Mouse (Mus musculus): ENCODE data around the gene Ins2.

The Ins2 gene

DNA sequence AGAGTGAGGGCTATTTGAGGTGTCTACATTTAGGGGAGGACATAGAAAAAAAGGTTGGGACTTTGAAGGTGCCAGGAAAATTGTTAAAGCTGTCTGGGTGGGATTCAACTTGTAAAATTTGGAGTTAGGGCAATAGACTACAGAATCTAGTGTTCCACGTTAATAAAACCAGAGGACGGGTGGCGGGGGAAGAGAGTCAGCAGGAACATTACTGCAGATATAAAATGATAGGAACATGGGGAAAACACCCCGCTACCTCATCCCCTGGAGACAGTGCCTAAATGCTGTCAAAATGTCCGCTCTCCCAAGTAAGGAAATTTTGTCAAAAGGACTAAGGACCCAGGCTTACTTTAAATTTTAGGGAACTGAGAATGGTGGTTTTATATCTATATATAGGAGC is 80.0 kb downstream of the Ins2 start:
- peak; percentile 41 for DNase-seq

DNA sequence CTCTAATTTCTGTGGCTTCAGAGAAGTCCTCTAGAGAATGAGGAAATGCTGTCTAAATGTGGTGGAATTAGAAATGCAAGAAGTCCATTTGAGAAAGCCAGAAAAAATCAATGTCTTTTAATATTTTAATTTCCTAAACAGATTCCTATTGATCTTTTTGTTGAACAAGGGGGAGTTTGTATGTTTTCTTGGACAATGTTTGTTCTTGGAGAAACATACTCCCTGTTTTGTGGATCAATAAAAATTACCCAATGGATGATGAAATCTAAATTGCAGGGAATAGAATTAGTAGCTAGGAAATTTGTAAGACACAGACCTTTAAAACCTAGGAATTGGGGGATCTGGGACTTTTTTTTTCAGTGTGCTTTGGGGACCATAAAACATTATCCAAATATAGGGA is 81.4 kb downstream of the Ins2 start:
- DNase-seq: peak; percentile 15

DNA sequence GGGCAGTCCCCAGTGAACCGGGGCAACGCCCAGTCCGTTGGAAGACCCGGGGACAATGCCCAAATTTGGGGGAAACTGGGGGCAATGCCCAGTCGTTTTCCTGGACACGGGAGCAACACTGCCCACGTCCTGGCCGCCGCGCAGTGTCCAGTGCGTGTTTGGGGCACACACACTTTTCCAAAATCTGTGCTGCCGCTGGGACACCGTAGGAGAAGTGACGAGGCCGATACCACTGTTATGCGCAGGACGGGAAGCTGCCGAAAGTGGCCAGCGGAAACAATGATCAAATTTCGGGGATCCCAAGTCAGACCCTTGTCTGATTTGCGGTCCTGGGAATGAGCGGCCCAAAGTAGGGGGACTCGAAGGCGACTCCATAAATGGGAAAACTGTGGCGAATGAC is 82.1 kb downstream of the Ins2 start:
- no peak for DNase-seq

DNA sequence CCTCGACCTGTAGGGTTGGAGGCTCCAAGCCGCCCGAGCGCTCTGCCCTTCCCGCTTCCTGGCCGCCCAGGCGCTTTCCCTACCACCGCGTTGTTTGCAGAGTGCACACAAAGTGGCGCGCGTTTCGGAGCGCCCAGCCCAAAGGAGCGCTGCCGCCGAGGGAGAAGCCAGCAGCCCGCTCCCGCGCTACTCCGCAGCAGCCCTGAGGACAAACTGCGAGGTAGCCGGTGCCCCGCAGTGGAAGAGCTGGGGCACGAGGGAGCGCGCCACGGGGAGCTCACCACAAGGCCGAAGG is 82.6 kb downstream of the Ins2 start:
- no peak for DNase-seq

DNA sequence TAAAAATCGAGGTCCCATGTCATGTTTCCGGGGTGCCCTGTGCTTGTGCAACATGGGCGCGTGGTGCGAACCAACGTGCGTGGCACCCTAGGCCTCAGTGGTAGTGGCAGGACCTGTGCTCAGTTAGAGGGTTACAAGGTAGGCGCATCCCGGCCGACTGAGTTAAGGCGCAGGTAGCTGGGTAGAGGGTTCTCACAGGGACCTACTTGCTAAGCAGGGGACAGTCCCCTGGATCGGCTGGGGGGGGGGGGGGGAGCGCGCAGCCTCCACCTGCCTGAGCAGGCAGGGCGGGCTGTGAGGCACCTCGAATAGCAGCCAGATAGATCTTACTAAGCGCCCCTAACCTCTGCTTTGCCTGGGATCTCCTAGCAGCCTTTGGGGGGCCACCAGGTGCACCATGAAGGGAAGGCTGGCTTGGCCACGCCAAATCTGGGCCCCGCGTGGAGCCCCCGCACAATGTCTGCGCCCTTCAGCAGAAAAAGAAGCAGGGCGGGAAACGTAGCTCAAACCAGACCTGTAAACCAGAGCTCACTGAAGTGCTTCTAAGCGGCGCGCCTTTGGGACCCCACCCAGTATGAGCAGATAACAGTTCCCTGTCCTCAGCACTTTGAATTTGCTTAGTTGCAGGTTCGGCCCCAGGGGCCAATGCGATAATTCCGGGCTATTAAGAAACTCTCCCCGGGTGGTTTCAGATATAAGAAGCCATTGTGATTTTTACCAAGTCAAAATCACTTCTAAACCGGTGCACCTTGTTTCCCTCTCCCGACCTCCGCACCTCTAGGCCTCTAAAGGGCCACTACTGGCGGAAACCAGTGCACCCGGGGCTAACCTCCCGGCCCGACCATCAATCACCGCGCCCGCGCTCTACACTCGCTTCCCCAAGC is 83.2 kb downstream of the Ins2 start:
- no peak for DNase-seq

DNA sequence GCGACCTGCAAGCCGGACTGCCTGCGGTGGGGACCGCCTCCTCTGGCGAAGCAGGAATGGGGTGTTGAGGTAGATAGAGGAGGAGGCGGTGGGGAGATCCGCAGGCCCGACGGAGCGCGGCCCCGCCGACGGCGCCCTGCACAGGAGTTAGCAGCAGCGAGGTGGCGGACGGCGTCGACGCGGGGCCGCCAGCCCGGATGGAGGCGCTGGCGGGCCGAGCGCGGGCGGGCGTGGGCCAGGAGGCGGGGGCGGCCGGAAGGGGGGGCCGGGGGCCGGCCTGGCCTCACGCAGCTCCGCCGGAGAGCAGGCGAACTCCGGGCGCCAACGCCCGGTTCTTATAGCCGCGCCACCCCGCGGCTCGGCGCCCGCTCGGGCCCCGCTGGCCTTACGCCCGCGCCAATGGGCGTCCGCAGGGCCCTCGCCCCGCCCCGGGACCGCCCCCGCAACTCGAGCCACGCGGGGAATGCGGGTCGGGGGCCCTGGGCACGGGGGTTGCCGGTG is 84.0 kb downstream of the Ins2 start:
- DNase-seq: no peak

DNA sequence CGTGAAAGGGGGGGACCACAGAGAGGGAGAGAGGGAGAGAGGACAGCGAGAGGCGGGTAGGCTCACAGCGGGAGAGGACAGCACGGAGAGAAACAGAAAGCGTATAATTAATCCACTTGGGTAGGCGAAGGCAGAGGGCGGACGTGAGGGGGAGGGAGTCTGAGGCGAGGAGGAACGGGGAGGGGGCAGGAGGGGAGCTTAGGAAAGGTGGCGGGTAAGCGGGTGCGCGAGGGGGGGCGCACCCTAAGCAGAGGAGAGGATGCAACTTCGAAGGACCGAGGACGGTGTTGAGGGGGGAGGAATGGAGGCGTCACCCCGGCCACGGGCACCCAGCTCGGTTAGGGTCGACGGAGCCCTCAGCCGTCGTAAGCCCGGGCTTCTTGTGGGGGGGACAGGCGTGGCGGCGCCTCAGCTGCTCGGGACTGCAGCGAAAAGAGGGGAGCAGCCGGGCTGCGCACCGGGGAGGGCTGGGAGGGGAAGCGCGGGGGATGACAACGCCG is 84.5 kb downstream of the Ins2 start:
- no peak for DNase-seq

DNA sequence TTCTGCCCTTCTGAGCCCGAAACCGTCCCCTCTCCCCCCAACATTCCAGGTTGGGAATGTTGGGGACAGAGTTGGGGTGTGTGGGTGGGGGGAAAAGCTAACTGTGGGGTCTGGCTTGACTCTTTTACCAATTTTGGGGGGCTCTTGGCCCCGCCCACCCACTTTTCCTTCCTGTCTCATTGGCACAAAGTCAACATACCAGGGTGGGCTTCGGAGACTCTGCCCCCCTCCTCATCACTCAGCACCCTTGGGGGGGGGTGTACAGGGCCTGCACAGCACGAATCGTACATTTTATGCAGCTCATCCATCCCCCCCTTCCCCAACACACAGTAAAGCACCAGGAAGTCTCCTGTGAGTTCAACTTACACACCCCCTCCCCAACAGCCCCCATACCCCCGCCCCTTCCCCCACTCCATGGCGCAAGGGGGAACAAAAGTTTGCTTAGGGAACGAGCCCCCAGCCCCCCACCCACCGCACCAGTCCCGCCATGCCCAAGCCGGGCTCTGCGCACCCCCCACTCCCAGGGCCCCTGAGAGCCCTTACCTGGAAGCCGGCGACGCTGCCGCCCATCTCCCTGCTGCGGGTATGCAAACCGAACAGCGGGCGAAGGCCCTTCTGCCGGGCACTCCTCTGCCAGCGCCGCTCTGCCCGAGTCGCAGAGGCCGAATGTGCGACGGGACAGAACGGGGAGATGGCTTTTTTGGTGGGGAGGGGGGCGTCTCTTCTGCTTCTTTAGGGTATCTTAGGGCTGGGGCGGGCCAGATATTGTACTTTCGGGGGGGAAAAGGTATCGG is 85.2 kb downstream of the Ins2 start:
- DNase-seq: no peak

DNA sequence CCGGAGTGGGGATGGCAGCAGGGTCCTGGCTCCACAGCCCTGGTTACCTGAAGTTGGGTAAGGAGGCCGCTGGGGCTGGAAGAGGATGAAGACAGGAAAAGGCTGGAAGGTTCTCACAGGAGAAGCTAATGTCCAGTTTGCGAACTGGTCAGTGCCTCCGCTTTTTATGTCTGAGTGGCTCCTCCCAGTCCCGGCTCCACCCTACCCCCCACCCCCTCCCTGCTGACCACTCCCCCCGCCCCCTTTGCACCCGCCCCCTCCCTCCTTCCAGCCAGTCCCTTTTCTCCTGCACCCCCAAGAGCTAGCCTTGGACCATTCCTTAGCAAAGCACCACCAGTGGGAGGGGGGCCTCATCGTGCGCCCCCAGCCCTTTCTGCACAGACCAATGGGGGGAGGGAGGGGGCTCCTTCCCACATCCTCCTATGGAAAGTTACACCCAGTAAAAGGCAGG is 85.8 kb downstream of the Ins2 start:
- DNase-seq: peak; percentile 92

DNA sequence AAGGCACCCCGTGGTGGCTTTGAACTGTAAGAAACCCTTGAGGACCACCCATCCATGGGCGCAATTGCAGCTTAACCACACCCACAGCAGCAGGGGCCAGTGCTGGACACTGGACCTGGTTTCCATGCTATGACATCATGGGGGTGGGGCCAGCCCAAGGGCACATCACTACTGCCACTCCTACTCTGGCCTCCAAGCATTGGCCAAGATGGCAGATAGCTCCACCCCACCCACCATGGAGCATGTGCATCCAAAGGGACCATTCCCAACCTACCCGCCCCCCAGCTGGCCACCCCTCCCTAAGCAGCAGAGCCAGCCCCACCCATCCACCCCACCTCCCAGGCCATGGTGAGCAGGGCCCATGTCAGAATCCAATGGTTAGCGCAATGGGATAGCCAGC is 87.1 kb downstream of the Ins2 start:
- DNase-seq: no peak

DNA sequence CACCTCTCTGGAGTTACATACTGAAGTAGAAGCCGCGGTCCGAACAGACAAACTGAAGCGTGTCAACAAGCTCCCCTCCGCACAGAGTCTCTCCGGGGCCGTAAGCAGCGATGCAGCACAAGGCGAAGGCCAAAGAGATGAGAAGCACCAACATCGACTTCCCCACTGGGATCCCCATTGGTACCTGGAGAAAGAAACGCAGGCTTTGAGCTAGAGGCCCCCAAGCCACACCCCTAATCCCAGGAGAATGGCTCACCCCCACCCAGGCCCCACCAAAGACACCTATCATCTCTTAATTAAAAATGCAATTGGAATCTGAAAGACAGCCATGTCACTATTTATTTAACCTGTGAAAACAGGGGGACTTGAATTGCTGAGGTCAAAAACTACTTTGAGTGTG is 87.5 kb downstream of the Ins2 start:
- DNase-seq: no peak

DNA sequence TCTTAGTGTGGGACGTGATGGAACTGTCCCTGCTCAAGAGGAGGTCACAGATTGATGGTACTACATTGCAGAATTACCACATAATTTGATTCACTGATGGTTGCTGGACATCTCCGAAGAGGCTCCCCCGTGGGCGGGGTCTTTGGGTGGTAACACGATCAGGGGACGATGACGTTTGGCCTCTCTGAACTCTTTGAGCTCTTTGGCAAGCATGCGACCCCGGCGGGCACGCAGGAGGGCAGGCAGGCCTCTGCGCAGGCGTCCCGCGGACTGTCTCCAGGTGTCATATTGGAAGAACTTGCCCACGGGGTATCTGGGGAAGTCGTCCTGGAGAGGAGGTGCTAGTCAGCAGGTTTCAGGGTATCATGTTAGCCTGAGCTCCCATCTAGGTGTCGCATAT is 89.5 kb downstream of the Ins2 start:
- no peak for DNase-seq

DNA sequence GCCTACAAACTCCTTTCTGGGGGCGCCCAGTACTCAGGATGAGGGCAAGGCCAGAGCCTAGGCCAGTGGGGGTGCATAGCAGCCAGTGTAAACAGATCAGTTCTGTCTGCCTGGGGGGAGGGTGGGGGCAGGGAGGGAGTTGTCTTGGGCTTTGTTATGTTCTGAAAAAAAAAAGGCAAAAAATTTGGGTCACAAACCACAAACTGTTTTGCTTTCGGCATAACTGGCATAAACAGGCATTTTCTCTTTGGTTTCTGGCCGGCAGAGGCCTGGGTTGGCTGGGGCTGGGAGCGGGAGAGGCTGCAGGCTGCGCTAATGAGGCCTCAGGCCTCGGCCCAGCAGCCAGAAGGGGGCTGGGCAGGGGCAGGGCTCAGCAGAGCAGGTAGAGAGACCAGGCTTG is 96.5 kb downstream of the Ins2 start:
- DNase-seq: no peak

DNA sequence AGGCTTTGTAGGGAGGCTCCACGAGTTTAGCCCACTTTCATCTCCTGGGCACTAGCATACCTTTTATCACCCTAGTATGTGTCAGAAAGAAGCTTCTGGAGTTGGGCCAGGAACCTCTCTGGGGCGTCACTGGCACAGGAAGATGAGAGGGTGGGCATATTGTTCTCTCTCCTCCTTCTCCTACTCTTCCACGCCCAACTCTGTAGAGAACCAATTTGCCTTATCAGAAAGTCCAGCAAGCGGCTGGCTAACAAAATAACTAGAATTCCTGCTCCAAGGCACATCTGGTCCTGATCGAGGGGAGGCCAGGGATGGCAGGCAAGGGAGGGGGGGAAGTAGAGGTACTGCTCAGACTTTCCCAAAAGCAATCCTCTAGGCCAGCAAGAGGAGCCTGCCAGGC is 98.1 kb downstream of the Ins2 start:
- DNase-seq: no peak

DNA sequence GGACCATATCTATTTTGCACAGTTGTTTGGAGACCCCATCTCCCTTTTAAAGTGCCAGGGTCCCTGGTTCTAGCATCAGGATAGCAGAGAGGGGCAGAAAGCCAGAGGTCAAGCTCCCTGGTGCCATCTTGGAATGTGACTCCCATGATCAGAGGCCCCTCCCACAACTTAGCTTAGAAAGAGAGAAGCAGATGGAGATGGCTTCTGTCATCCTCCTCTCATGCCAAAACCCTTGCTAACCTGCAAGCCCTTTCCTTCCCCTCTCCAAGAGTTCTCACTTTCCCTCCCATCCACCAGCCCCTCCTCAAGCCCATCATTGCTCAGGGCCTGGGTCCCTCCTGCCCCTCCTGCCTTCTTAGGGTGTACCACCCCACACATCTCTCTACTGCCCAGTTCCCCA is 107.0 kb downstream of the Ins2 start:
- peak; percentile 54 for DNase-seq

DNA sequence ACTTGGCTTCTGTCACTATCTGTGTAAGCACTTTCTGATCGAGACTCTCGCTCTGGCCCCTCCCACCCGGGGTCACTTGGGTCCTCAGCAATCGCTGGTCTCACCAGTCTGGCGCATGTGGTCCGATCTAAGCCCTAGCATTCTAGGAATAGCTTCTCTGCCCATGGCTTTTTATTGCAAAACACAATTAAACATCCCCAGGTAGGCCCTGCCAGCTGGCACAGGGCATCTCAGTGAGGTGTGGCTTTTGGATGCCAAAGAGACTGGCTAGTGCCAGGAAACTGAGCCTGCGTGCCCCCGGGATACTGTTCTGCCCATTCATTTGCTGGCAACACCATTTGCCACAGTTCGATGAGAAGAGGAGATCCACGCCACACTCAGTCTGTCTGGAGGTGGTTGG is 112.5 kb downstream of the Ins2 start:
- DNase-seq: no peak

DNA sequence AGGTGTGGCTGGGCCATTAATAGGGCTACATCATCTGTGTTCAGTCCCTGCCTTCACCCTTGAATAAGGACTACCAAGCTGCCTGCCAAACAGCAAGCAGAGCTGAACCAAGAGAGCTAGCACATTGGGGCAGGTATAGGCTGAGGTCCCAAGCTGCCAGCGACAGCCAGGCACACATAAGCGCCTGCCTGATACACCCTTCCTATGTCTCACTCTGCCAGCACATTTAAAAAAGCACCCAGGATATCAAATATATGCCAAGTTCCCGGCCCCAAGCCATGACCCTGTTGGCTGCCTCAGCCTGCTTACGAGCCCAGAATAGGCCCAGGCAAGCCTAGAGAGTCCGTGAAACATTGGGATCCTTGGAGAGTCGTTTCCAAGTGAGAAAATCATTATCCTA is 113.4 kb downstream of the Ins2 start:
- peak; percentile 92 for DNase-seq
